Mouse (Mus musculus) spleen, postnatal 10 days (tissue): Measurements from ENCODE around the gene Entpd1.

Experiments used
- DNase-seq, 2 experiments: peaks; one replicate each; pipeline ENCODE4 v3.0.0; 2021 to 2022; ENCODE audit warnings: low spot score in 2 of 2

The Entpd1 gene

DNA sequence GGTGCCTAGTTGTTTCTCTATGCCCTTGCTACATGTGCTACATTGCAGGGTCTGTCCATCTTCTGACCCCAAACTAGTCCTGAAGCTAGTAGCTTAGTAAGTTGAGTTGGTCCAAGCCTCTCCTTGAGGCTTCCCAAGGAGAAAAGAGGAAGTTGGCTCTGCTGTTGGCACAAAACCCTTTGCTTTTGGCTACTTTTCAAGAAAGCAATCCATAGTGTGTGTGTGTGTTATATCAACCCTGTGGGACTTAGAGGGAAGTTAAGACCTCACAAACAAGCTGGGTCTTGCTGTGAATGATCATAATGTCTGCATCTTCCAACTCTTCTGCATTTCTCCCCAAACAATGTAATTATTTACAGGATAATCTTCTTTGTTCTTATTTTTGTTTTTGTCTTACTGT is 16.8 kb downstream of the Entpd1 start:
- no peak for DNase-seq

DNA sequence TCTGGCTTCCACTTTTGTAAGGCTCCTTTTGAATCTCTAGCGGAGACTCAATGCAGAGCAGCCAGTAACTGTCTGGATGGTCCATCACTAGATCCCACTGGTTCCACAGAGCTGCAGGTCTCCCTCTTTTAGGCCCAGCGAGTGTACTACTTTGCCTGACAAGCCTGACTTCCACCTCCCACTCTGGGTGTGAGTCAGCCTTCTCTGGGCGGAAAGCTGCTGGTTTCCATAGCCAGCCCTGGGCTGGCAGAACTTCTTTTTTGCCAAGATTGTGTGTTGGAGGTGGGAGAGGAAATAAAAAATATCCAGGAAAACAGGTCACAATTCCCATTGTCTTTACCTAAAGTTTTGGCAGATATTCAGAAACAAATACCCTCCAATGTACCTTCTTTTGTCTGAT is 17.9 kb downstream of the Entpd1 start:
- no peak for DNase-seq

DNA sequence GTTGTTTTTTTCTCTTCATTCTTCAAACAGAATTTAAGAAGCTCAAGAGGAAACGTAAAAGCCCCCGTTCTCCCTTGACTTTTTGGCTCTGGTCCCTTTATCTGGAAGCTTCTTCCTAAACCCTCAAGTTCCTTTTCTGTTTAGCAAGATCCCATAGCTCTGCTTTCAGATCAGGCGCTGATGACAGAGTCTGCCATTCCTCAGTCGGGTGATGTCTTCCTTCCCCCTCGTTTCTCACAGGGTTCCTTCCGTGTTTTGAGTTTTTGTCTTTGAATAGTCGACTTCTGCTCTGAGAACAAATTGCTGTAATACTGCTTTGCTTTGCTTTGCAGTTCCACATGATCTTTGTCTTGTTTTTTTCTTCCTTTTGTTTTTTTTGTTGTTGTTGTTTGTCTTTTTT is 18.4 kb downstream of the Entpd1 start:
- DNase-seq = no peak

DNA sequence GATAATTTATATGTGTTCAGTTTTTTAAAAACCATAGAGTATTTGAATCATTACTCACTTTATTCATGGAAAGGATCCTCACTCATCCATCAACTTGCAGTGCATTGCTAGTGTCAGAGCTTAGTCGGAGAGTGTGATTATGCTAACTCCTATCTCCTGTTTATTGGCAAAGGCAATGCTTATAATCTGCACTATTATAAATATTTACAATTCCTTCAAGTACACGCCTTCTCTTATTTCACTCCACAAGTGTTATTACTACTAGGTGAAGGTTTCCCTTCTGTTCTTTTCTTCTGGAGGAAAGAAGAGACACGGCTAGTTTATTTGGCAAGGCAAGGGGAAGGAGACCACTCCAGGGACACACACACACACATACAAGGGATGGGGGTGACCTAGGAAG is 20.0 kb downstream of the Entpd1 start:
- no peak for DNase-seq

DNA sequence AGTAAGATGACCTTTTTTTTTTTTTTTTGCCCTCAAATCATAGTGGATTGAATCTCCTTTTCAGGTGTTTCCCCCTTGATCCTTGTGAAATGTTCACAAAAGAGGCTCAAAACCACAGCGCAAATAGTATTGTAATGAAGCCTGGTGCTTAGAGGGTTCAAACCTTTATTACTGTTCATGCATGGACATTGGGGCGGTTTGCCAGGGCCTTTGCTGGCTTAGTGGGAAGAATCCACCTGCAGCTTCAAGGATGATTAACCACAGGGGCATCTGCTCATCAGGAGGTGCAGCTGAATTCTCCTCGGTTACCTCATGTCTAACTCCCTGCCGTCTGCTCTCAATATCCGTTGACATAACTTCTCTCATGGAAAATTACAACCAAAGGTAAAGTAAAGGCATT is 20.5 kb downstream of the Entpd1 start:
- DNase-seq = no peak

DNA sequence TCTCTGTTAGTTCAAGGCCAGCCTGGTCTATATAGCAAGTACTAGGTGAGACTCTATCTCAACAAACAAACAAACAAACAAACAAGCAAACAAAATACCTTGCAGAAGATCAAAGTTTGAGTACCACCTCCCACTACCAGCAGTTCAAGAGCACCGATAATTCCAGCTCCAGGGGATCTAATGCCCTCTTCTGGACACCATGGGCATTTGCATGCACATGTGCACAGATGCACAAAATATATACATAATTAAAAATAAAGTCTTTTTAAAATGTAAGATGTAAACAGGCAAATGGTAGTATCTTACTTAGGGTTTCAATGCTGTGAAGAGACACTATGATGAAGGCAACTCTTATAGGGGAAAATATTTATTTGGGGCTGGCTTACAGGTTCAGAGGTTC is 21.0 kb downstream of the Entpd1 start:
- DNase-seq = no peak

DNA sequence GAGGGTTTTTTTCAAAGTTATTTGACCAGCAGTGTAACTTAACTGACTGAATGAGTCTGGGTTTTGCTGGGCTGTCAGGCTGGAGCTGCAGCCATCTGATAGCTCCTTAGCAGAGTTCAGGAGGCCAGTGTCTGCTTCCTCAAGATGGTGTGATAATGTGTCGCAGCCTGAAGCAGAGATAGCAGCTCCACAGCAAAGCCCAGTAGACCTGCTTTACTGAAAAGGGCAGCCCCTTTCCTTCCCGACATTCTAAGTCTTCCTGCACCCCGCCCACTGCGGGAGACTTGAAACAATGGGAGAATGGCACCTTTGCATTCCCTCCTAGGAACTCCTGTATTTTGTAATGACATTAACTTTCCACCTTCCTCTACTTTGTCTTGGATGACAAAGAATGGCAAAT is 24.9 kb downstream of the Entpd1 start:
- no peak for DNase-seq

DNA sequence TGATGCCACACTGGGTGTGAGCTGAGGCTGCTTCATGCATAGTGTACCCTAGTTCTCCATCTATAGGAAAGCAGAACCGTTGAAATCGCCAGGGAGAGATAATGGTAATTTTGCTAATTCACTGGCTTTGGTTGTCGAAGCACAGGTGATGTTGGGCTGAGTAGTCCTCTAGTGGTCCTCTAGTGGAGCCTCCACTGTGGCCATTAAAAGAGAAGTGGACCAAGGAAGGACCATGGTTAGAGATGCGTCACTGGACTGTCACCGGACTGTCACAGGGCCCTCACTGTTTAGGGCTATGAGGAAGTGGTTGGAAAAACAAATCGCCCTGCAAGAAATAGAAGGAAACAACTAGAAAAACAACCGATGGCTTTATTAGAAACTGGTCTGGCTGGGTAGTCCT is 25.4 kb downstream of the Entpd1 start:
- no peak for DNase-seq

DNA sequence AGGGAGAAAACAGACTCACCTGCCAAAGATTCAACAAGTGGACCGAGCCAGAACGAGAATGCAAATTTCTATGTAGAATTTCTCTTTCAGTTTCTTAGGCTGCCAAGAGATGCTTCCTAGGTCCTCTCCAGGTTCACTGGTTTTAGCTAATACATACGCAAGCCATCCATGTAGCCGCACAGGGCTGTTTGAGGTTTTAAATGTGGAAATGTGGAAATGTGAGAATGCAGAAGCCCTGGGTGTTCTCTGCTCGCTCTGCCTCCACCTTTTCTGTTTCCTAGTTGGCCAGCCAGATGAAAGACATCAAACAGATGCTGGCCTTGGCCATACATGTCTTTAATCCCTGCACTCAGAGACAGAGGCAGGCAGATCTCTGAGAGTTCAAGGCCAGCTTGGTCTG is 26.4 kb downstream of the Entpd1 start:
- no peak for DNase-seq

DNA sequence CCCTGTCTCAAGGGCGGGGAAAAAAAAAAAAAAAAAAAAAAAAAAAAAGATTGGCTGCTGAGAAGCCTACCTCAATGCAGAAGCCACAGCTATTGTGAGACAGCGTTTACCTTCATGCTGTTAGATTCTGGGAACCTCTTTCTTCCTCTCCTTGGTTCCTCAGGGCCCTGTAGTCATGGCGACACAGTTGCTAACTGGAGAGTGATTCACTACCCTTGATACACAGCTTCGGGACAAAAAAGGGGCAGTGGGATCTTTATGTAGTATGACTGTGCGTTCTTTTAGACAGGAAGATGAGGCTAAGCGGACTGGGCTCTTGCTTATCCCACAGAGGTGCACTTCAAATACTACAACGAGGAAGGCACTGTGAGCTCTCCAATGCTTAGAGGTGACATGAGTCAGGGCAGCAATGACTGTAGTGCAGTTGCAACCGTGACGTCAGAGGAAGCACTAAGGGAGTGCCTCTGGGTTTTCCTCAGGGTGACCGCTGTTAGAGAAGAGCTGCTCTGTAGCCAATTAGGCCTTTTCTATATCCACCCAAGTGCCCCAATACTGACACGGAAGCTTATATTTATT is 27.7 kb downstream of the Entpd1 start:
- DNase-seq = no peak

DNA sequence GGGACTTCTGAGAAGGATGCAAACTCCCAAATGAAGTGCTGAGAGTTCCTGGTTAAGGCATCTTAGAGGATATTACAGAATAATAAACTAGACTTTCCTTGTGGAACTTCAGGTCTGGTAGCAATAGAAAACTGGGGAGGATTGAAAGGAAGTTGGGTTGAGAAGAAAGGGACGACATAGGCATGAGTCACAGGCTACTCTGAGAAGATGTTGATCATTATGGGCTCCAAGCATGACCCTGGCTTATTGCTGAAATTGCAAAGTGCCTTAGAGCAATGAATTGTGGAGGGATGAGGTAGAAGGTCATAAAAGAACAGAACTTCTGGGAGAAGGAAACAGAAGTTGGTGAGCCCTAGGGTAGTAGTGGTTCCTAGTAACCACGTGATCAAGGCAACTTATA is 28.6 kb downstream of the Entpd1 start:
- DNase-seq = no peak

DNA sequence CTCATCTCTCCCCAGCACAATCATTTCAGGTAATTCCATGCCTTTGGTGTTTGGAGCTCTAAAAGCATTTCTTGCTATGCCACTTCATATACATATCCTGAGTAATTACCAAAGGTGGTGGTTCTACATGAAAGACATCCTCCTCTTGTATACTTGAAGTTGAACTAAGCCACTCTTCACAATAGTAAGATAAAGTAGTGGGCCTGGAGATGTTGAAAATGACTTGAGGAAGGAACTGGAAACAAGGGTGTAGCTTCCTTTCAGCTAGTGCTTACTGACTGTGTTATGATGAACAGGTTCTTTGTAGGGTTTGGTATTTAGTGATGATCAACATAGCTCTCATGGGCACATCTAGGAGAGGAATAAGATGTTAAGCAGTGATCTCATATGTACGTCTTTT is 31.7 kb downstream of the Entpd1 start:
- DNase-seq = no peak

DNA sequence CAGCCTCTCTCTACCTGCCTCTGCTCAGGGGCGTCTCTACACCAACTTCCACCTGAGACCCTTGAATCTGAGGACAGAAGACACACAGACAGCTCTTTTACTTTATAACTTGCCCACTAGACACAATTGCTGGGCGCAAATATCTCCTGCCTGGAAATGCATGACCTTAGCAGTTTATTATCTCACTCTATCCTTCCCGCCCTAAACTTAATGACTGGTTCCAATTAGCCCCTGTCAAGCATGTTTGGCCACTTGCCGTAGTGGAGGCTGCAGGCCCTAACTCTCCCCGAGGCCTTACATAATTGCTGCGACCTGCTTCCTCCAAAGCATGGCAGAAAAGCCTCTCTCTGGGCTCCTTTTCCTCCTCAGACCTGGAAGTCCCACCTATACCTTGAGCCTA is 34.2 kb downstream of the Entpd1 start:
- DNase-seq = no peak

DNA sequence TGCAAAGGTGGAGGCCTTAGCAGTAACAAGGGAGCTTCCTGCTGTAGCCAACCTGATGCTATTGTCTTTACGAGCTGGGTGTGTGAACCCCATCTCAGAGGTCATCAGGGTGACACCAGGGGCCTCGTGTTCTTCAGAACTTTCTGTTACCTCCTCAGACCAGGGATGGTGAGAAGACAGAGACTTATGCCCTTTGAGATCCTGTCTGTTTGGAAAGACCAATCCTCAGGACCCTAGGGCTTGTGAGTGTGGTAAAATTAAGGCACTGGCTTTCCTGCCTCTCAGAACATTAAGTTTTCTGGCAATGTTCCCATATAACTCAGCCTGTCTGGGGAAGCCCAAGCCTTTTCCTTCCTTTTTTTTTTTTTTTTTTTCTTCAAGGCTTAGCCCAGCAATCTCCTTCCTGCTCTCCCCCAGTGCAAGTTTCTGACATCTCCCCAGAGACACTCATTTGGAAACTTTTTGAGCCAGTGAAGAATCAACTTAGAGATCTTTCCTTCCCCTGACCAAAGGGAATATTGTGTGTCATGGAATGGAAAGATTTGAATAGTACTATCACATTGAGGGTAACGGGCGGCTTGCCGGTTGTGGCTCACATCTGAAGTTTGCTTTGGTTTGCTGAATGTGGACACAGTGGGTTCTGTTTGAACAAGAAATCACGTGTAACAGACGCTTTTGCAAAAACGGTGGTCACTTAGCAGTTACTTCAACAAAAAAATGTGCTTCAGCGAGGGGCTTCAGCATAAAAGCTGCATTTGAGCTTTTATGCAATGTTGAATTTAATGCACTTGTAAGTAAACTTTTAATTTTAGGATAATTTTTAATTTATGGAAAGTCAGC is 35.4 kb downstream of the Entpd1 start:
- no peak for DNase-seq

DNA sequence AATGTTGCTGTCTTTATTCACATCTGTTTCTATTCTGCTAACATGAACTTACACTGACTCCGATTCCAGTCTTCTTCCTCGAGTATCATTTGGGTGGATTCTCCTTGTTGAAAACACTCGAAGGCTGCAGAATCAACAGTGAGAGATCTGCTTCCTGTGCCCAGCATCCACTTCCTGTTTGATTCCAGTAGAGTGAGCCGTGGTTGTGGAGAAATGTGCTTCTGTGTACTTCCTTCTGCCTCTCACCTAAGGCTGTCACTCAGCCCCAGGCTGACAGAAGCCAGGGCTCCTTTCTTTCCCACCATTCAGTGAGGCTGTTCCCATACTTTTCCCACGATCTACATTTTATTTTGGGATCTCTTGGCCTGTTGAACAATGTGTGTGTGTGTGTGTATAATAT is 37.9 kb downstream of the Entpd1 start:
- DNase-seq = no peak

DNA sequence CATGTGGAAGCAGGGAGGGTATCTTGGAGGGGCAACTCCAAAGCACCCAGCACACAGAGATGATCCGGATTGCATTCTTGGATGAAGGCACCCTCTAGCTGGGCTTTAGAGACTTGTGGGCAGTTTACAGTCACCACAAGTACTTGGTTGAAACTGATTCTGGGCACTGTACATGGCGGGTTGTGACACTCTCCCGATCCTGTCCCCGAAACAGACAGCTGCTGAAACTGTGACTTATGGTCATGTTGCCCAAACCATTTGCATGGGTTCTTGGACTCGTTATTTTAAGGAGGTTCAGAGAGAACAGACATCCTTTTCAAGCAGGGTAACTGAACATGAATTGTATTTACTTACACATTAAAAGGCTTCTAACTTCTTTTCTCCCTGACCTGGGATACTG is 44.0 kb downstream of the Entpd1 start:
- DNase-seq = no peak

DNA sequence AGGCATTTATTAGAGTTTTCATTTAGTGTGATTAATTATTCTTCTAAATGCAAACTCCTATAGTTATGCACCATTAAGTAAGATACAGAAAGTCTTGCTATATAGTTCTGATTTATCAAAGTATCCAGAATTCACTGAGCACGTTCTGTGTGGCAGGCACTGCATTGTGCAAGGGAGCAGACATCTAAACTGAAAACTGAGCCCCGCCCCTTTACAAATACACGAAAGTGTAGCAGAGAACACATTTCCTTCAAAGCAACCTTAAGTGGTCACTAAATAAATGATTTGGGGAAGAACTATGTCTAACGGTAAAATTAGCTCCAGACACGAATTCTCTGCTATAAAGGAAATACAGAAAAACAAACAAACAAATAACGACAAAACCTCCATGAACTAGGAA is 46.1 kb downstream of the Entpd1 start:
- no peak for DNase-seq

DNA sequence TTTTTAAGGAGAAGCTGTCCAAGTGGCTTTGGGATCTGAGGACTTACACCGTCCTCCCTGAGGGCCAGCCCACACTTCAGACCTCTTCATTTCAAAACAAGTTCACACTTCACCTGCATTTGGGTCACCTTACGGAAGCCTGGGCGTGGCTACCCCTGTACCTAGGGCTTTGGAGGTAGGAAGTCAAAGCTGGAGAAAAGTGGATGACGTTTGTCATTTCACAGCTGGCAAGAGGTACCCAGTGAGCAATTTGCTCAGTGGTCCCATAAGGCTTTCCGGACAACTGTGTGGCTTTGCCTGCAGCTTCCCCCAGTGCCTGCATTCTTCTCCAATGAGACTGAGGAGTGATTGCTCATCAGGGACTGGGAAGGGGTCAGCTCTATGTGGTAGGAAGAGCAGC is 46.8 kb downstream of the Entpd1 start:
- no peak for DNase-seq

DNA sequence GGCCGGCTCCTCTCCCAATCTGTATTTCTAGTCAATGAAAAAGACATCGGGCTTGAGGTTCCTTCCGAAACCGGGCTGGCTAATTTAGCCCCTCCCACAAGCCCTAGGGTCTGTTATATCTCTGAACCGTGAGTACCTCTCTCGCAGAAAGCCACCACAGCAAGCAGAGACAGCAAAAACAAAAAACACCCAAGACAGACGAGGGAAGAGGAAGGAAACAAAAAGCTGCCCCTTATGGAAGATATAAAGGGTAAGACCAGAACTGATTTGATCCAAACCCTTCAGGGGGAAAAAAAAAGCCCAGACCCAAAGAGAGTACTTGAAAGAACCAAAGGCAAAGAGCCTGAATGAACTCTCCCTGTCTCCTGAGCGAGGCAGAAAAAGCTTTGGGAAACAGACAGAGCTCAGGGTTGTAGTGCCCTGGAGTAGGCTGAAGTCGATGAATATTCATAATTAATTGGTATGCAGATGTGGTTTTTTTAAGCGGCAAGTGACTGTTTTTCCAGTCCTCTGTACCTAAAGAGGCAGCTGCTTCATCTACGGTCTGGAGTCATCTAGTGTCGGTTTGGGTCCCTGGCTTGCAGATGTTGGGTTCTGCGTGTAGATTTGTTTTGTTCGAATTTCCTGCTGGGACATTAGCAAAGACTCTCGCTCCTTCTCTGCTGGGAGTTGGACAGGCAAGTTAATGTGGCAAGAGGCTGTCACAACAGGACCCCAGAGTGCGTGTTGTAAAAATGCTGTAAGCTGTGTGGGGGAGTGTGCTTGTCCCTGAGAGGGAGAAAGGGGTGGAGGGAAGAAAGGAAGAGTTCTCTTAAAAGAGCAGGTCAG is 47.7 kb downstream of the Entpd1 start:
- peak in 1 of 2 experiments; percentile 31 for DNase-seq

DNA sequence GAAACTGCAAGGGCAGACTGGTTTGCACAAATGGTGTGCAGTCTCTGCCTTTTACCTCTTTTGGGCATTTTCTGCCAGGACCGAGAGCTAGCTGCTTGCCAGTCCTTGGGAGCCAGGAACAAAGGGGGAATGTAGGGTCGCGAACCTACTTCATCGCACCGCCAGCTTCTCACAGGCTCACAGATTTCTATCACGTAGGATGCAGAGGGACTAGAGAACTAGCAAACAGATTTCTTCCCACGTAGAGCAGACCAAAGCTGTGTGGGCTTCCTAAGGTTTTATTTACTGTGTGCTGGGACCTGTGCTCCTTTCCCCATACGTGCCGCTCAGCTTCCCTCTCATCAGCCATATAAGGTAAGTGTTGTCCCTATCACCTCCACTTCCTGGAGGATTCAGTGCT is 48.3 kb downstream of the Entpd1 start:
- no peak for DNase-seq

DNA sequence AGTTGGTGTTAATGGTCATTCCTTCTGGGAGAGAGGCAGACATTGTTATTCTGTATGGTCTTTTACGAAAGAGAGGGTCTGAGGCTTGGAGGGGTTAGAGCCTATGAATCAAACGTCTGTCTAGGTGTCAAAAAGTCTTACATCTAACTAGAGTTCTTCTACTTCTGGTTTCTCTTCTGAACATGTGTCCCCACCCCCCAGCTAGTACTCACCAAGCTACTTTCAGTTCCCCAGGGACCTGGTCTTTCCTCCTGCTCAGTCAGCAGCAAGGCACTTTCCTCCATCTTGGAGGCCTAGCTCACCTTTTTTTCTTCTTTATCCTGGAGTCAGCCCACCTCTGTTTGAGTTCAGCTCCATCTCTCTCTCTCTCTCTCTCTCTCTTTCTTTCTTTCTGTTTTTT is 48.9 kb downstream of the Entpd1 start:
- DNase-seq = peak in 1 of 2 experiments; percentile 61

DNA sequence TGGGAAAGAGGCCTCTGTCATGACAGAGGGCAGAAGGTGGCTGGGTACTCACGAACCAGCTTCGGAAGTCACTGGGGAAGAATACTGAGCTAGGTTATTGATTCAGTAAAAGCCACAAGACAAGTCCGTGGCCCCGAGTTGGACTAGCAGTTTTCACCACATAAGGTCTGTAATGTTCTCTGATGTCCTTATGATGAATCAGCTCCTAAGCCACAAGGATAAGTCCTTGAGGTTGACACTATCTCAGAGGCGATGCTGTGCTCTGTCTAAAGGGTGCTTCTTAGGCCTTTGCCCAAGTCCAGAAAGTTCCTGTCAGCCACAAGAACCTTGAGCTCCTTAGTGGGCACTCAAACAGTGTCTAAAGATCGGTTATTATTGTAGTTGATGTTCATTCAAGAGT is 49.7 kb downstream of the Entpd1 start:
- no peak for DNase-seq

DNA sequence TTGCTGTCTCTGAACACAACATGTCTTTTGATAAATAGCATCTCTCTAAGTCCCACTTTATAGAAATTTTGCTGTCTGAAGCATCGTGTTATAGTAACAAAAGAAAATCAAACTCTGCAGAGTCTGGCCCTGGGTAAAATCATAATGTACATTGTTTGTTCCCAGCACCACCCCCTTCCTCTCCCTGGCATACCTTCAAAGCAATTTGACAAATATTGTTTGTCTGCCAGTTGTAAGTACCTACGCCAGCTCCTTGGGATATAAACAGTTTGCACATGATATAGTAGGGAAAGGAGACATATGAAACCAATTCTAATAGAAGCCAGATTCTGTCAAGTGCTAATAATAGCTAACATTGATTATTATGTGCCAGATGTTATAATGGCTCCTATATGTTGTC is 50.6 kb downstream of the Entpd1 start:
- DNase-seq = no peak
